Mouse (Mus musculus): ENCODE results near the gene Rorc. TPM values are rescaled to one million over a fixed set of nuclear protein-coding genes. Genes with fewer than 3 reads are reported as not detected.
A peak's percentile ranks its signal among the peaks of the same experiment; 100 is the strongest.

Rorc gene
- polyA plus RNA-seq, 1 experiment from 2014 or later, result 2.0 TPM

GRCm38 (mm10) chr3:94436420-94436819 is 63.8 kb downstream of the Rorc start:
- Histone ChIP-seq H3K4me2 (no peak overlapping the region), H3K27me3 (no peaks in the 10 kb centered on the region), H3K9ac (no peak overlapping the region), H3K9me3 (no peaks in the 10 kb centered on the region), H3K4me3 (replicated peaks) (no peak overlapping the region), H3K36me3 (replicated peaks) (no peaks in the 10 kb centered on the region), H3K4me1 (no peaks in the 10 kb centered on the region), H3K27ac (no peak overlapping the region)
- ATAC-seq (ENCODE audit: low FRiP score), result no peak
- WGBS, result 86% methylated on average over 9 of the region's 9 CpGs

GRCm38 (mm10) chr3:94441182-94441581 is 68.6 kb downstream of the Rorc start:
- Histone ChIP-seq H3K36me3 (replicated peaks) (peaks cover 17% of the 10 kb centered on the region), H3K27me3 (no peaks in the 10 kb centered on the region), H3K4me2 (no peak overlapping the region), H3K4me3 (replicated peaks) (no peak overlapping the region), H3K9ac (no peak overlapping the region), H3K27ac (no peak overlapping the region), H3K9me3 (no peaks in the 10 kb centered on the region), H3K4me1 (peaks cover 15% of the 10 kb centered on the region)
- 41% methylated on average over 3 of the region's 3 CpGs for WGBS
- no peak for ATAC-seq (ENCODE audit: low FRiP score)

DNA sequence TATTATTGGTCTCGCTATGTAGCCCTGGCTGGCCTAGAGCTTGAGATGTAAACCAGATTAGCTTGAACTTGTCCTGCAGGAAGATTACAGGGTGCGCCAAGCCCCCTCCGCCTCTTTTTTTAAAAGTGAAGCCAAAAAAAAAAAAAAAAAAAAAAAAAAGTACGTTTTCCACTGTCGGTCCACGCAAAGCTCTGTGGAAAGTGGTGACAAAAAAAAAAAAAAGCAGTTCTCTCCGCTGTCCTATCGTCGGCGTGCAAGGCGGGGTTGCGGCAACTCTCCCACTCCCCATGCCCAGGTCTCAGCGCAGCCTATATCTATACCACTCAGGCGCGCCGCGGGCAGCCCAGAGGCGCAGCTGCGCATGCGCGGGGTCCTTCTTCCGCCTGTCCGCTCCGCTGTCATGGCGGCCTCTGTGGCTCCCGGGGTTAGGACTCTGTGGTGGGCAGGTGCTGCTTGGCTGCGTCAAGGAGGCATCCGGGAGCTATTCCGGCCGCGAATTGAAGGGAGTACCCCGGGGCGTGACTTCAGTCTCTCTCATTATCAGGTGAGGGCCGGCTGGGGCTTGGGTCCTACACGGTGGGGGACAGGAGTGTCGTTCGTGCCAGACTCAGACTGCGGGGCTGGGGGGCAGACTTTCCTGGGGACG is 70.5 kb downstream of the Rorc start, which contains the start of gene Mrpl9:
TSS of gene Mrpl9 (plus strand) at position 368 of the 646 bp plus-strand sequence.
- H3K4me2 ChIP-seq, result peak within 1 kb of the TSS; percentile 93
- H3K4me1 ChIP-seq, result peaks cover 15% of the 10 kb centered on the region
- peak; percentile 98 for ATAC-seq (ENCODE audit: low FRiP score)
- H3K27me3 ChIP-seq, result no peaks in the 10 kb centered on the region
- peak within 1 kb of the TSS; percentile 74 for H3K27ac ChIP-seq
- H3K9ac ChIP-seq, result peak within 1 kb of the TSS; percentile 94
- peaks cover 36% of the 10 kb centered on the region for H3K36me3 ChIP-seq (replicated peaks)
- no peaks in the 10 kb centered on the region for H3K9me3 ChIP-seq
- under 1% methylated on average over 38 of the region's 39 CpGs for WGBS
- peak within 1 kb of the TSS; percentile 96 for H3K4me3 ChIP-seq (replicated peaks)

- under 1% methylated on average over 24 of the region's 24 CpGs for WGBS
- H3K27ac ChIP-seq, result peak within 1 kb of the TSS; percentile 74
- H3K4me3 ChIP-seq (replicated peaks), result peak within 1 kb of the TSS; percentile 96
- peaks cover 41% of the 10 kb centered on the region for H3K36me3 ChIP-seq (replicated peaks)
- ATAC-seq (ENCODE audit: low FRiP score), result no peak; the same call in 1 of the 2 replicates
- H3K4me1 ChIP-seq, result peaks cover 15% of the 10 kb centered on the region
- H3K4me2 ChIP-seq, result peak within 1 kb of the TSS; percentile 93
- no peaks in the 10 kb centered on the region for H3K27me3 ChIP-seq
- H3K9ac ChIP-seq, result peak within 1 kb of the TSS; percentile 94
- no peaks in the 10 kb centered on the region for H3K9me3 ChIP-seq
These were observed 71.0 kb downstream of the Rorc start, which contains the start of gene Oaz3 for GRCm38 (mm10) chr3:94443597-94443964. TSS of gene Oaz3 (minus strand) at chr3:94443915.

Other genes starting within 250 kb of the Rorc start
- gene Gm10696, start 194.6 kb upstream of the Rorc start, polyA plus RNA-seq (2016; fragmentation: Nextera tagmentation; extraction: Ambion mirVana), result not detected in 2 replicates
- not detected in 2 replicates for gene Gm5286, start 176.1 kb upstream of the Rorc start, polyA plus RNA-seq (2016; fragmentation: Nextera tagmentation; extraction: Ambion mirVana)
- not detected in 2 replicates for gene Gm4778, start 108.8 kb upstream of the Rorc start, polyA plus RNA-seq (2016; fragmentation: Nextera tagmentation; extraction: Ambion mirVana)
- 11.9 and 12.5 TPM in 2 replicates for gene Them4, start 62.7 kb upstream of the Rorc start, polyA plus RNA-seq (2016; fragmentation: Nextera tagmentation; extraction: Ambion mirVana)
- gene Them5, start 30.7 kb upstream of the Rorc start, polyA plus RNA-seq (2016; fragmentation: Nextera tagmentation; extraction: Ambion mirVana), result 0.31 and 0.32 TPM in 2 replicates
- gene C2cd4d, start 10.4 kb upstream of the Rorc start, polyA plus RNA-seq (2016; fragmentation: Nextera tagmentation; extraction: Ambion mirVana), result 0.87 and 1.8 TPM in 2 replicates
- gene Lingo4, start 25.7 kb downstream of the Rorc start, polyA plus RNA-seq (2016; fragmentation: Nextera tagmentation; extraction: Ambion mirVana), result 0.78 and 0.82 TPM in 2 replicates
- 67.2 and 67.8 TPM in 2 replicates for gene Tdrkh, start 40.5 kb downstream of the Rorc start, polyA plus RNA-seq (2016; fragmentation: Nextera tagmentation; extraction: Ambion mirVana)
- 63.2 and 63.9 TPM in 2 replicates for gene Mrpl9, start 70.5 kb downstream of the Rorc start, polyA plus RNA-seq (2016; fragmentation: Nextera tagmentation; extraction: Ambion mirVana)
- 1.0 and 1.3 TPM in 2 replicates for gene Oaz3, start 71.1 kb downstream of the Rorc start, polyA plus RNA-seq (2016; fragmentation: Nextera tagmentation; extraction: Ambion mirVana)
- gene Celf3, start 105.5 kb downstream of the Rorc start, polyA plus RNA-seq (2016; fragmentation: Nextera tagmentation; extraction: Ambion mirVana), result 218 and 251 TPM in 2 replicates
- gene Riiad1, start 107.5 kb downstream of the Rorc start, polyA plus RNA-seq (2016; fragmentation: Nextera tagmentation; extraction: Ambion mirVana), result 18.1 and 19.7 TPM in 2 replicates
- 67.5 and 70.5 TPM in 2 replicates for gene Snx27, start 209.9 kb downstream of the Rorc start, polyA plus RNA-seq (2016; fragmentation: Nextera tagmentation; extraction: Ambion mirVana)

Data from forebrain, embryonic 12.5 days (tissue).